Mouse (Mus musculus): ENCODE data around the gene Gatb.

The Gatb gene

GRCm38 (mm10) chr3:85652727-85653665 lies 79.1 kb downstream of the Gatb start:
- in situ Hi-C loops (cut with MboI, MseI), result no loop called here

GRCm38 (mm10) chr3:85655538-85655937 lies 81.6 kb downstream of the Gatb start:
- in situ Hi-C loops (cut with MboI, MseI), result no loop called here

GRCm38 (mm10) chr3:85659681-85660080 lies 85.8 kb downstream of the Gatb start:
- in situ Hi-C loops (cut with MboI, MseI), result no loop called here

- in situ Hi-C loops (cut with MboI, MseI), result no loop called here
Observed at GRCm38 (mm10) chr3:85661926-85662813, 88.3 kb downstream of the Gatb start.

- in situ Hi-C loops (cut with MboI, MseI), result no loop called here
Observed at GRCm38 (mm10) chr3:85663826-85664225, 89.9 kb downstream of the Gatb start.

GRCm38 (mm10) chr3:85664591-85665171 lies 90.8 kb downstream of the Gatb start:
- in situ Hi-C loops (cut with MboI, MseI), result no loop called here

GRCm38 (mm10) chr3:85666166-85666565 lies 92.2 kb downstream of the Gatb start:
- in situ Hi-C loops (cut with MboI, MseI), result no loop called here

GRCm38 (mm10) chr3:85666736-85667135 lies 92.8 kb downstream of the Gatb start:
- in situ Hi-C loops (cut with MboI, MseI), result no loop called here

GRCm38 (mm10) chr3:85667683-85668082 lies 93.8 kb downstream of the Gatb start:
- in situ Hi-C loops (cut with MboI, MseI), result no loop called here

GRCm38 (mm10) chr3:85669844-85670243 lies 95.9 kb downstream of the Gatb start:
- in situ Hi-C loops (cut with MboI, MseI), result no loop called here

- in situ Hi-C loops (cut with MboI, MseI), result no loop called here
Observed at GRCm38 (mm10) chr3:85677133-85677532, 103.2 kb downstream of the Gatb start.

GRCm38 (mm10) chr3:85677952-85678351 lies 104.0 kb downstream of the Gatb start:
- in situ Hi-C loops (cut with MboI, MseI), result no loop called here

- in situ Hi-C loops (cut with MboI, MseI), result no loop called here
Observed at GRCm38 (mm10) chr3:85679312-85679933, 105.5 kb downstream of the Gatb start.

GRCm38 (mm10) chr3:85679960-85680359 lies 106.0 kb downstream of the Gatb start:
- in situ Hi-C loops (cut with MboI, MseI), result no loop called here

GRCm38 (mm10) chr3:85681136-85681535 lies 107.2 kb downstream of the Gatb start:
- in situ Hi-C loops (cut with MboI, MseI), result no loop called here

GRCm38 (mm10) chr3:85683618-85684017 lies 109.7 kb downstream of the Gatb start:
- in situ Hi-C loops (cut with MboI, MseI), result no loop called here

GRCm38 (mm10) chr3:85685271-85685670 lies 111.4 kb downstream of the Gatb start:
- in situ Hi-C loops (cut with MboI, MseI), result no loop called here

- in situ Hi-C loops (cut with MboI, MseI), result no loop called here
Observed at GRCm38 (mm10) chr3:85688341-85688740, 114.4 kb downstream of the Gatb start.

- in situ Hi-C loops (cut with MboI, MseI), result no loop called here
Observed at GRCm38 (mm10) chr3:85691134-85691533, 117.2 kb downstream of the Gatb start.

- in situ Hi-C loops (cut with MboI, MseI), result no loop called here
Observed at GRCm38 (mm10) chr3:85693013-85693412, 119.1 kb downstream of the Gatb start.

- in situ Hi-C loops (cut with MboI, MseI), result no loop called here
Observed at GRCm38 (mm10) chr3:85695056-85695455, 121.1 kb downstream of the Gatb start.

- in situ Hi-C loops (cut with MboI, MseI), result no loop called here
Observed at GRCm38 (mm10) chr3:85698496-85698895, 124.6 kb downstream of the Gatb start.

Data from T-helper 1 cell (primary cell).